Mouse (Mus musculus) thymus, adult 2 months (tissue): ENCODE data around the gene Gm9495. TPM values are rescaled to one million over a fixed set of nuclear protein-coding genes. Genes with fewer than 3 reads are reported as not detected.
A peak's percentile ranks its signal among the peaks of the same experiment; 100 is the strongest.

ENCODE experiments used
- DNase-seq: peaks from one replicate; pipeline ENCODE4 v3.0.0; 2021
- H3K27ac ChIP-seq: fragments of 200-500 bp; 2 replicates; pipeline ENCODE4 v1.5.1; 2012; ENCODE audit warnings: low read length, control low read depth; ENCODE audit not compliant: control insufficient read depth, insufficient read depth
- H3K27me3 ChIP-seq: fragments of 200-500 bp; 2 replicates; pipeline ENCODE4 v1.6.1; 2012; ENCODE audit warnings: mild to moderate bottlenecking, low read length, moderate library complexity, mixed read lengths; ENCODE audit not compliant: control insufficient read depth, insufficient read depth
- H3K36me3 ChIP-seq: fragments of 200-500 bp; 2 replicates; pipeline ENCODE4 v1.6.1; 2012; ENCODE audit warnings: mild to moderate bottlenecking, low read length, moderate library complexity; ENCODE audit not compliant: control insufficient read depth, insufficient read depth
- H3K4me1 ChIP-seq: fragments of 200-500 bp; replicated peaks from 2 replicates; pipeline ENCODE4 v1.6.1; 2012; ENCODE audit warnings: low read length; ENCODE audit not compliant: control insufficient read depth, insufficient read depth
- H3K4me3 ChIP-seq: fragments of 200-500 bp; 2 replicates; pipeline ENCODE4 v1.5.1; 2012; ENCODE audit warnings: mild to moderate bottlenecking, low read length, control low read depth, moderate library complexity; ENCODE audit not compliant: control insufficient read depth, insufficient read depth
- CTCF ChIP-seq: fragments of 200-500 bp; IDR thresholded peaks from 2 replicates; pipeline ENCODE4 v1.5.1; 2012; ENCODE audit warnings: mild to moderate bottlenecking, control low read depth, low read length, moderate library complexity, borderline replicate concordance; ENCODE audit not compliant: control insufficient read depth, poor library complexity, insufficient read depth; ENCODE audit errors: extremely low read depth
- POLR2A ChIP-seq: fragments of 200-500 bp; IDR thresholded peaks from 2 replicates; pipeline ENCODE4 v1.6.1; 2012; ENCODE audit warnings: mild to moderate bottlenecking, low read length, control low read depth, moderate library complexity; ENCODE audit not compliant: control insufficient read depth, poor library complexity, insufficient read depth; ENCODE audit errors: extremely low read depth
- WGBS: fragments of 180-500 bp; shearing (Covaris S2); methylation state at CpG from one replicate; pipeline ENCODE4 v1.1.7; 2018; 5-methylcytosine and 5-hydroxymethylcytosine counted together
- polyA plus RNA-seq: library from polyadenylated mRNA; depleted of rRNA; stranded (reverse); fragments of >200 nt; gene quantifications from 2 replicates; pipeline ENCODE4 v1.2.3, GENCODE M21; 2012; rRNA removed

Gm9495 gene
- polyA plus RNA-seq, 1 experiment: not detected

- Histone ChIP-seq H3K4me3 (no peak overlapping the region), H3K4me1 (peaks cover 9% of the 10 kb centered on the region), H3K27ac (no peak overlapping the region), H3K27me3 (no peaks in the 10 kb centered on the region), H3K36me3 (no peaks in the 10 kb centered on the region)
- WGBS: 88% methylated on average over 6 of the region's 6 CpGs
- TF ChIP-seq POLR2A (no peak), CTCF (no peak)
- no peak for DNase-seq
These were observed 57.2 kb downstream of the Gm9495 start for GRCm38 (mm10) chr8:69396196-69396595.

- H3K4me1 ChIP-seq: peaks cover 9% of the 10 kb centered on the region
- no peaks in the 10 kb centered on the region for H3K27me3 ChIP-seq
- H3K36me3 ChIP-seq: no peaks in the 10 kb centered on the region
- peak; percentile 86 for DNase-seq
- 1% methylated on average over 26 of the region's 26 CpGs for WGBS
- TF ChIP-seq POLR2A: peak; percentile 40; the same call in 1 of the 2 replicates
- TF ChIP-seq CTCF: 0 out of 2 replicates have a peak, but pooled peaks have one; percentile 56
- H3K27ac ChIP-seq: no peak overlapping the region
- H3K4me3 ChIP-seq: peak overlapping the region; percentile 75
These were observed 58.1 kb downstream of the Gm9495 start for GRCm38 (mm10) chr8:69395050-69395789.

DNA sequence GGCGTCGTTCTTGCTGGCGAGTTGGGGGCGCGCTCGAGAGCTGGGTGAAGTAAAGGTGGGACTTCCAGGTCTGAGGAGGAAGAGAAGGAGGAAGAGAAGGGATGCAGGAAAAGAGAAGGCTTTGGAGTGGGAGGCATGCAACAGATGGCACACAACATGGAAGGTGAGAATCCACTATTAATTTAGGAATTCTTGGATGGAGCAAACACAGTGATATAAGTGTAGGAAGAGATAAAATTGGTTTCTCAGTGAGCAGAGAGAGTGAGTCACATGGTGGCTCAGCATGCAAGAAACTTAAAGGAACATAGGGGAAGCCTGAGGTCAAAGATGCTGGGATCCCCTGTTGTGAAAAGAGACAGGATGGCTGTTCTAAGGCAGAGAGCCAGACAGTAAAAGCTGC, 69.0 kb downstream of the Gm9495 start:
- no peak overlapping the region for H3K4me3 ChIP-seq
- H3K27me3 ChIP-seq: no peaks in the 10 kb centered on the region
- H3K4me1 ChIP-seq: no peaks in the 10 kb centered on the region
- no peak for DNase-seq
- WGBS: over 99% methylated on average over 6 of the region's 6 CpGs
- TF ChIP-seq POLR2A (no peak), CTCF (no peak)
- H3K27ac ChIP-seq: no peak overlapping the region
- H3K36me3 ChIP-seq: no peaks in the 10 kb centered on the region

Other genes with a start within 250 kb of the Gm9495 start
- 3.0 and 3.5 TPM in 2 replicates for gene Zfp930, start 244.5 kb downstream of the Gm9495 start, polyA plus RNA-seq
- 0.31 and 1.00 TPM in 2 replicates for gene D130040H23Rik, start 182.5 kb downstream of the Gm9495 start, polyA plus RNA-seq
- gene Gm7697, start 69.4 kb upstream of the Gm9495 start, polyA plus RNA-seq: not detected in 2 replicates
- 10.3 and 10.4 TPM in 2 replicates for gene Zfp868, start 172.0 kb upstream of the Gm9495 start, polyA plus RNA-seq
- 0.26 and 0.27 TPM in 2 replicates for gene Zfp964, start 200.9 kb upstream of the Gm9495 start, polyA plus RNA-seq